Mouse (Mus musculus): ENCODE results near the gene Slc28a3.

Gene Slc28a3

GRCm38 (mm10) chr13:58523011-58523760, 87.5 kb downstream of the Slc28a3 start:
- DNase-seq (ENCODE audit: low spot score in 2 of 2), result no peak

- DNase-seq (ENCODE audit: low spot score in 2 of 2), result no peak
Observed at GRCm38 (mm10) chr13:58521331-58522030, 89.2 kb downstream of the Slc28a3 start.

DNA sequence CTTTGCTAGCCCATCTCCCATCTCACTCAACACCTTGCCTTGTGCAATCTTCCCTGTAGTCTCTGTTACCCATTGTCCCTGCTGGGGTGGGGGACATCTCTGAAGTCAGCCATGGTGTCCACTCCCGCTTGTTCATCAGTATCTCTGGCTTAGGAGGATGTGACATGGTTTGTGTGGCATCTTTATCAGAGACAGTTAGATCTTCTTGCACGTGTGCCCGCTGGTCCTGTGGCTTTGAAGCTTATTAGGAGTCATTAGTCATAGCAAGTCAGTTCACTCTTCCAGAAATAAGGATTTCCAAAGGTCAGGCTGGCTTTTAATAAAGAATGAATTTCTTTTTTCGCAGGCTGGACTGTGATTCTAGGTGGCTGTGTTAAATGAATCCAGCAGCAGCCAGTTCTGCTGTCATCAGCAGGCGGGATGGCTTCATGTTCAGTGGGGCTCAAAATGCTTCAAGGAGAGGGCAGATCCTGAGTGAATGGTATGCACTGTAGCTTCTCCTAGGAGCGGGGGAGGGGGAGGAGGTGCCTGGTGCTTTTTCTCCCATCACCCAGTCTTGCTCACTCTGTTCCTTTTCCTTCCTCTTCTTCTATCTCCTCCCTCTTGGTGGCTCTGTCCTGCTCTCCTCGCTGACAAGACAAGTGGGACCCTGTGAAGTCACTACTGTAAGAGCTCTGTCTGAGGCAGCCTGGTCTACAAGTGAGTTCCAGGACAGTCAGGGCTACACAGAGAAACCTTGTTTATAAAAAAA, 89.9 kb downstream of the Slc28a3 start:
- DNase-seq (ENCODE audit: low spot score in 2 of 2), result no peak

- no peak for DNase-seq (ENCODE audit: low spot score in 2 of 2)
Observed at GRCm38 (mm10) chr13:58520028-58520427, 90.6 kb downstream of the Slc28a3 start.

GRCm38 (mm10) chr13:58516277-58516676, 94.4 kb downstream of the Slc28a3 start:
- no peak for DNase-seq (ENCODE audit: low spot score in 2 of 2)

- DNase-seq (ENCODE audit: low spot score in 2 of 2), result no peak
Observed at GRCm38 (mm10) chr13:58515635-58516034, 95.0 kb downstream of the Slc28a3 start.

- DNase-seq (ENCODE audit: low spot score in 2 of 2), result no peak
Observed at GRCm38 (mm10) chr13:58514147-58514727, 96.4 kb downstream of the Slc28a3 start.

- DNase-seq (ENCODE audit: low spot score in 2 of 2), result no peak
Observed at GRCm38 (mm10) chr13:58511926-58512325, 98.8 kb downstream of the Slc28a3 start.

DNA sequence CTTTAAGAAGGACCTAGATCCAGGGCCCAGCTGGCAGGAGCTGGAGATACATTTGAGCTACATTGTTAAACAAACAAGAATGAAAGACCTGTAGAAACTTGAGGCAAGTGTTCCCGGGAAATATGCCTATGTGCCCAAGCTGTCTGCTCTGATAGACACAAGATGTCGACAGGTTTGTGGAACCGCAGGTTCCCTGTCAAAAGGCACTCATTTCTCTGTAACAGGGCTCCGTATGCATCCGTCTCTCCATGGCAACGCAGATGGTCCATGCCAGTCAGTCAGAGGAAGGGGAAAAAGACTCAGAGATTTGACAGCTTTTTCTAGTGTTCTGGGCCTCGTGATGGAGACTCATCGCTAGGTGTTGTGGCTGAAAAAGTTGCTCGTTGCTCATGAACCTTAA, 99.4 kb downstream of the Slc28a3 start:
- DNase-seq (ENCODE audit: low spot score in 2 of 2), result no peak

GRCm38 (mm10) chr13:58509241-58509640, 101.4 kb downstream of the Slc28a3 start:
- no peak for DNase-seq (ENCODE audit: low spot score in 2 of 2)

- DNase-seq (ENCODE audit: low spot score in 2 of 2), result no peak
Observed at GRCm38 (mm10) chr13:58503610-58504009, 107.1 kb downstream of the Slc28a3 start.

- DNase-seq (ENCODE audit: low spot score in 2 of 2), result no peak
Observed at GRCm38 (mm10) chr13:58497809-58498208, 112.9 kb downstream of the Slc28a3 start.

Measured in urinary bladder, postnatal 4 days (tissue).